Mouse (Mus musculus): ENCODE results near the gene Ttc21b.

- TF ChIP-seq CTCF (IDR thresholded peaks at IDR 0.05; ENCODE audit: extremely low read depth, insufficient read length, insufficient replicate concordance, low read depth, low read length) = no peak
- TF ChIP-seq POLR2A (IDR thresholded peaks at IDR 0.05; ENCODE audit: low read depth, low read length) = no peak
Measured at GRCm38 (mm10) chr2:66220954-66221353, 35.5 kb downstream of the Ttc21b start.
